Mouse (Mus musculus) CD4-positive, CD25-positive, alpha-beta regulatory T cell, adult 9 weeks (primary cell): ENCODE data around the gene Oxld1. TPM values are rescaled to one million over a fixed set of nuclear protein-coding genes. Genes with fewer than 3 reads are reported as not detected.

Experiments used
- polyA plus RNA-seq: library from polyadenylated mRNA; unstranded; fragments of 100-300 nt; shearing (Covaris generic); gene quantifications from one replicate; pipeline ENCODE4 v1.2.1, GENCODE M21; 2017

Oxld1 gene
- polyA plus RNA-seq, result 5.6 TPM

DNA sequence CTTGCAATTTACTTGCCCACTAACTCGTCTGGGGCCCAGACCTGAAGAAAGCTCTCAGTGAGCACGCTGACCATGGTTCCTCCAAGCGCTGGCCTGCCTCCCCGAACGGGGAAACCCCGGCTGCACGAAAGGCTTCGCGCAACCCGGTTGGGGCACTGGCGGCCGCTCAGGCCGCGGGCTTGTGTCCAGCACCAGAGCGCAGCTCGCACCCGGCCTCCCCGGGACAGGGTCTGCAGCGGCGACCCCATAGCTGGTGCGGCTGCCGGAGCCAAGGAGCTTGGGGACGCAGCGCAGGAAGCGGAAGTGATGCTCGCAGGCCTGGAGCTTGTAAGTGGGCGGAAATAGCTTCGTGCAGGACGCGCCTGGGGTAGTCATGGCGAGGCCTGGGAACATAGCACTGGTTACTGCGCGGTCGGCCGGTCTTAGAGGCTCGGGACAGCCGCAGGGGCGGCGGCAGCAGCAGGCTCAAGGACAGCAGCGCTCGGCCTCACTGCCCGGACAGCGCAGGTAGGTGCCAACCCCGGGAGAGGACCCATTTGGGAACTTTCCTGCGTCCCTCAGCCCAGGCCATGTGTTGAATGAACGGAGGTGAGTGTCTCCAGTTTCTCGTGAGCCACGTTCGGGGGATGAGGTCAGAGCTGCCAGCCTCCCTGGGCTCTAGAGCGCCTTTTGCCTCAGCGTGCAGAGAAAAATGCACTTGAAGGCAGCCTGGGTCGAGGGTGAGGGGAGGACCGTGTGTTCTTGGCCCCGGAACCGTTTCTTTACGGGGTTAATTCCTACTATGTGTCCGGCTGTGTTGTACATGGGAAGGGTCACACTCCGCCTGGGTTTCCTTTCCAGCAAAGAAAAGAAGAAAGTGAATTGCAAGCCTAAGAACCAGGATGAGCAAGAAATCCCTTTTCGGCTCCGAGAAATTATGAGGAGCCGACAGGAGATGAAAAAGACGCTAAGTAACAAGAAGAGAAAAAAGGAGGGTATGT lies at the start of gene Oxld1, which contains the start of gene Ccdc137:
TSS of gene Oxld1 (minus strand) at position 297 of the 980 bp plus-strand sequence.
TSS of gene Ccdc137 (plus strand) at position 344 of the 980 bp plus-strand sequence.

DNA sequence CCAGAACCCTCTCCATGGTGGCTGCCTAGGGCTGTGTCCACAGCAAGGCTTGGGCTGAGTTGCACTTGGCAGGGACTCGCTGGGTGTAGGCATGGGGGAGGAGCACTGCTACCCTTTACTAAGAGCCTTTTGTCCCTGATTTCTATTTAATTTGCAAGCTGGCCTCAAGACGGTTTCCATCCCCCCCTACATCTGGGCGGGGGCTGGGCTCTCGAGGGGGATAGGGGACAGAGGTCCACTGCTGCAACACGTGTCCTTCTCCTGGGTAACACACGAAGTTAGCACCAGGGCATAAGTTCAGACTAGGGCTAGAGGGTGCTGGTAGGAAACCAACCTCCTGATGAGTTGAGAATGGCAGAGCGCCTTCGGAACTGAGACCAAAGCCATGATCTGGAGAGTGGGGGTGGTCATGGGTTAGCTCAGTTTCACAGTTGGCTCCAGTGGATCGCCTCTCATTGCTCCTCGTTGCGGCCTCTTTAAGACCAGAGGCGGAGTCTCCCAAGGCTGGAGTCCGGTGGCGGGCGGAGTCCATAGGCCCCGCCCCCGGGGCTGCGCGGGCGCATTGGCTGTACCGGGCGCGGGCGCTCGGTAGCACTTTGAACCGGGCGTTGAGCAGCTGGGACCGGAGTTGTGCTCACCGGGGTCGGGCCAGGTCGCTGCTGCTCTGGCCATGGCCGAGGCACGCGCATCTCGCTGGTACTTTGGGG lies 33.6 kb upstream of the Oxld1 start, which contains the start of gene Slc25a10:
TSS of gene Slc25a10 (plus strand) at position 524 of the 707 bp plus-strand sequence.

DNA sequence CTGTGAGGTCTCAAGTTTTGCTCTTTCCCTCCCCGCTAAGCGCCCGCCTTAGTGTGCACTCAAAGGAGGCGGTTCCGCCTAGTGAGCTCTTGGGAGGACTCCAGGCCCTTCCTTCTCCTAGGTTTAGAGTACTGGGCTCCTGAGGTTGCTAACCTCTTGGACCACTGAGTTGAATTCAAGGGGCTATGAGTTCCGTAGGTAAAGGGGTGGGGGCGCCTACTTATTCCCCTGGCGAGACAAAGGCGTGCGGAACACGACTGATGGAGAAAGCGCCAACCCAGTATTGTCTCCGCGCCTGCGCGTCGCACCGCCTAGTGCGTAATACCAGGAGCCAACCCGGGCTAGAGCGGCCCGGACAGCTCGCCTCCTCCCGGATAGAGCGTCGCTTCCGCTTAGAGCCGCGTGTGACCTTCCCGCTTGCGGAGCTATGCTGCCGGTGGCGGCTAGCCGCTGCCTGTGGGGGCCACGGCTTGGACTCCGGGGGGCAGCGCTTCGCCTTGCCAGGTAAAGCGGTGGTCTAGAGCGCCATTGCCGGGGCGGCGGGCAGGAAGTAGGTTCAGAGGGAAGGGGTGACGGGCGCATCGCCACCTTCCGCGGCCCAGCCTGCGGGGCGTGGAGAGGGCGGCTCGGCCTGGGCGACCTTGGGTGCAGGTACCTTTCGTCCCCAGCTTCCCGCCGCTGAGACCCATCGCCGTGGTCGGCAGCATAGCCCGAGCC lies 26.6 kb upstream of the Oxld1 start, which contains the start of gene Mrpl12:
TSS of gene Mrpl12 (plus strand) at position 349 of the 717 bp plus-strand sequence.

DNA sequence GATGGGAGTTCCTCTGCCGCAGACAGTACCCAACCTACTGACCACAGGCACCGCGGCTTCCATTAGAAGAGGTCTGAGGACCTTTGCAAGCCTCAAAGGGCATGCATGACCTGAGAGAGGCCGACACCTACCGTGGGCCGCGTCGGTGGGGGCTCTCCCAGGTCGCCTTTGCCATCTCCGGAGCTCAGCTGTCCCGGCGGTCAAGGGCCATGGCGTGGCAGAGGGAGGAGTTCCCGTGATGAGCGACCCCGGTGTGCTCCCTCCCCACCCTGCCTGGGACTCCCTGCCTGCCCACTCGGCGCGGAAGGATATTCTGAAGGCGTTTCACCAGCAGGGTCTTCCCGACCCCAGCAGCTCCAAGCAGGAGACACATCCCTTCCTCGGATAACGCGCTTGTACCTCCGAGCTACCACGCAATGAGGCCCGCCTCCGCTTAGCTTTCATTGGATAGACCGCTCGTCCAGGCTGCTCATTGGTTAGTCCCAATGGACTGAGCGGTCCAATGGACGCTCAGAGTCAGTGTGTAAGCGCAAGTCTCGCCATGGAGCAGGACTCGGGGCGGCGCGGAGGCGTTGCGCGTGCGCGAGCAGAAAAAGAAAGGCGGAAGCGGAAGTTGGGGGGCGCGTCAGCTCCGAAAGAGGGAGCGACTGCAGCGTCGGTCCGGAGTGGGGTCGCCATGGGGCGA lies 9.3 kb upstream of the Oxld1 start, which contains the start of gene Arl16:
TSS of gene Arl16 (minus strand) at position 557 of the 685 bp plus-strand sequence.

DNA sequence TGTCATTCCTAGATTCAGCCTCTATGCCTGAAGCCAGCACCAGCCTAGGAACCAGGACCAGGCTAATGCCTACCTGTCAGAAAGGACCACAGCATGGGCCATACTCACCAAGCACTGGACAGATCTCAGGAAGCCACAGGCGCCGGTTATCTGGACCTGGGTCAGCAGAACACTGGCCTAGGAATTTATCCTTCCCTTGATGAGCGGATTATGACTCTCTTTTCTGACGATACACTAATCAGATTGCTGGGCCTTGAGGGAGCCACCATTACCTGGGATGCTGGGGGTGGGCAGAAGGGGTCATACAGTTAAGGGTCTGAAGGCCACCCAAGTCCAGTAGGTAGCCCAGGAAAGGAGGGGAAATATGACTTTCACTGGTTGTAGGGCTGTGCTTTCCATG lies 4.6 kb downstream of the Oxld1 start, which contains the start of gene Pde6g:
TSS of gene Pde6g (minus strand) at position 195 of the 400 bp plus-strand sequence.

DNA sequence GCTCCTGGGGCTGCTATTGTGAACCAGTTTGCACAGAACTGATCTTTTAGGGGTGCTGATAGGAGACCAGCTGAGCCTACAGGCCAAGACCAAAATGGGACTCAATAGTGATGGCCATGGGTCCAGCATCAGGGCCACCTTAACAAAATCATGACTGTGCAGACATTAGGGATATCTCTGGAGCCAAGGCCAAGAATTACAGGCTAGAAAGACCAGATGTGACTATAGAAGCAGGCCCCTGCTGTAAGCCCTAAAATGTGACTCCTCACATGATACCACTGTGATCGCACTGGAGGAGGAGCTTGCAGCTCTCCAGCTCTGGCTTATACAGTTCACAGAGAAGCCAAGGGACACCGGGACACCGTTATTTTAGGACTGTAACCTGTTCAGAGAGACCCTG lies 15.5 kb downstream of the Oxld1 start, which contains the start of gene Tspan10:
TSS of gene Tspan10 (plus strand) at position 301 of the 400 bp plus-strand sequence.

DNA sequence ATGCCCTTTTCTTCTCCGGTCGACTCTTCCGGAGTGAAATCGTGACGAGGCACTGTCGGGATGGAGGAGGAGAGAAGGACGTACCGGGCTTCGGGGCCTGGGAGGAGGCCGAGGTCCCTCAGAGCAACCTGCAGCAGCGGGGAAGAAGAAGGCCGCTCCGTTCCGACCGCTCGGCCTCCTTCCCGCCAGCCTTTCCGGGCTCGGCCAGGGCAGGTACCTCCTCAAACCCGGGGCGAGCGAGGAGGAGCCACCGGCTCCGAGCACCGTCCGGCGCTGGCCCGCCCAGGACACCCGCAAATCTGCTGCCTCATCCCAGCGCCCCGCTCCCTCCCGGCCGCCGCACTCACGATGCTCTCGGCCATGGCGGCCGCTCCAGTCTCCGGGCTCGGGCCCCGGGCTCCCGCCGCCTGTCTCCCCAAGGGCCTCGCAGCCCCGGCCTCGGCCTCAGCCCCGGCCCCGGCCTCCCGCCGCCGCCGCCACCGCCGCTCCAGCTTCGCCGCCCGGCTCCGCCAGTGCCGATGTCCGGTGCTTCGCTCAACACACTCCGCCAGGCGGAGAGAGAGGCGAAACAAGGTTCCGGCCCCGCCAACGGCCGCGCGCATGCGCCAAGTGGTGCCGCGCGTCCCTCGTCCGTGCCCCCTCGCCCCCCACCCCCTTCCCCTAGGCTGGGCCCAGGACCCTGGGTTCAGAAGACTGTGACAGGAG lies 20.6 kb downstream of the Oxld1 start, which contains the start of gene Nploc4:
TSS of gene Nploc4 (minus strand) at position 557 of the 705 bp plus-strand sequence.

Other genes starting within 250 kb of the Oxld1 start
- gene Bahcc1, start 225.1 kb downstream of the Oxld1 start, polyA plus RNA-seq, result not detected
- gene Actg1, start 109.5 kb downstream of the Oxld1 start, polyA plus RNA-seq, result 2,599 TPM
- 0.16 TPM for gene Fscn2, start 96.5 kb downstream of the Oxld1 start, polyA plus RNA-seq
- gene Faap100, start 79.3 kb downstream of the Oxld1 start, polyA plus RNA-seq, result 29.3 TPM
- gene Nploc4, start 20.4 kb downstream of the Oxld1 start, polyA plus RNA-seq, result 7.2 TPM
- gene Tspan10, start 15.4 kb downstream of the Oxld1 start, polyA plus RNA-seq, result not detected
- 0.30 TPM for gene Pde6g, start 4.6 kb downstream of the Oxld1 start, polyA plus RNA-seq
- gene Ccdc137, start within 50 bp of the Oxld1 start, polyA plus RNA-seq, result 50.8 TPM
- 42.3 TPM for gene Arl16, start 9.5 kb upstream of the Oxld1 start, polyA plus RNA-seq
- 84.8 TPM for gene Mrpl12, start 26.5 kb upstream of the Oxld1 start, polyA plus RNA-seq
- gene Slc25a10, start 33.8 kb upstream of the Oxld1 start, polyA plus RNA-seq, result 12.9 TPM
- not detected for gene Gcgr, start 72.6 kb upstream of the Oxld1 start, polyA plus RNA-seq
- 95.6 TPM for gene Mcrip1, start 91.7 kb upstream of the Oxld1 start, polyA plus RNA-seq
- gene Ppp1r27, start 93.1 kb upstream of the Oxld1 start, polyA plus RNA-seq, result not detected
- 224 TPM for gene P4hb, start 115.2 kb upstream of the Oxld1 start, polyA plus RNA-seq
- gene Arhgdia, start 123.6 kb upstream of the Oxld1 start, polyA plus RNA-seq, result 899 TPM
- gene Alyref, start 140.3 kb upstream of the Oxld1 start, polyA plus RNA-seq, result 3.4 TPM
- gene Anapc11, start 140.4 kb upstream of the Oxld1 start, polyA plus RNA-seq, result 147 TPM
- 0.92 TPM for gene Npb, start 150.4 kb upstream of the Oxld1 start, polyA plus RNA-seq
- gene Pcyt2, start 159.9 kb upstream of the Oxld1 start, polyA plus RNA-seq, result 206 TPM
- gene Sirt7, start 167.2 kb upstream of the Oxld1 start, polyA plus RNA-seq, result 128 TPM
- 8.0 TPM for gene Mafg, start 175.5 kb upstream of the Oxld1 start, polyA plus RNA-seq
- gene Pycr1, start 185.7 kb upstream of the Oxld1 start, polyA plus RNA-seq, result 0.72 TPM
- gene Myadml2, start 190.1 kb upstream of the Oxld1 start, polyA plus RNA-seq, result 0.40 TPM
- gene Notum, start 203.1 kb upstream of the Oxld1 start, polyA plus RNA-seq, result not detected
- gene Aspscr1, start 214.9 kb upstream of the Oxld1 start, polyA plus RNA-seq, result 104 TPM